Mouse (Mus musculus): ENCODE data around the gene Tfap2a.
A peak's percentile ranks its signal among the peaks of the same experiment; 100 is the strongest.

Tfap2a gene

GRCm38 (mm10) chr13:40734316-40734965 lies 3.7 kb downstream of the Tfap2a start:
- DNase-seq (ENCODE audit: low spot score in 2 of 2), result no peak

DNA sequence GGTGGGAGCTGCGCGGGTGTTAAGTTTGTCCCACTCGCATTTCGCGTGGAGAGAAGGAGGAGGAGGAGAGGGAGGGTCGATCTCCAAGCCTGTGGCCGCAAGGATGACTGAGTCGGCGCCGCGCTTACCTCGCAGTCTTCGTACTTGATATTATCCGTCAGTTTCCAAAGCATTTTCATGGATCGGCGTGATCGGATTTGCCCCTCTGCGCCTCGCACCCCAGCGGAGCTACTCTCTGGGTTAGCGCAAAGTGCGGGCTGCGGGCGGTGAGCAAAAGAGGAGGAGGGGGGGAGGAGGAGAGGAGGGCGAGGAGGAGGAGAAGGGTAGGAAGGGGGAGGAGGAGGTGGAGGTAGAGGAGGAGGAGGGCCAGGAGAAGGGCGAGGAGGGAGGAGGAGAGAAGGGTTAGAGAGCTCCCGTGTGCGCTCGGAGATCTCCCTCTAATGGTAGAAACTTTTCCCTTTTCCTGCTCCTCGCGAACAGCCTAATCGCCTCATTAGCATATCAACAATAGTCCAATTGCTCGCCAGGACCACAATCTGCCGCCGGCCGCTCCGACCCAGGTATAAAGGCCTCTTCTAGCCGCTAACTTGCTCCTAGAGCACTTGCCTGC lies 4.5 kb downstream of the Tfap2a start:
- DNase-seq (ENCODE audit: low spot score in 2 of 2), result no peak

DNA sequence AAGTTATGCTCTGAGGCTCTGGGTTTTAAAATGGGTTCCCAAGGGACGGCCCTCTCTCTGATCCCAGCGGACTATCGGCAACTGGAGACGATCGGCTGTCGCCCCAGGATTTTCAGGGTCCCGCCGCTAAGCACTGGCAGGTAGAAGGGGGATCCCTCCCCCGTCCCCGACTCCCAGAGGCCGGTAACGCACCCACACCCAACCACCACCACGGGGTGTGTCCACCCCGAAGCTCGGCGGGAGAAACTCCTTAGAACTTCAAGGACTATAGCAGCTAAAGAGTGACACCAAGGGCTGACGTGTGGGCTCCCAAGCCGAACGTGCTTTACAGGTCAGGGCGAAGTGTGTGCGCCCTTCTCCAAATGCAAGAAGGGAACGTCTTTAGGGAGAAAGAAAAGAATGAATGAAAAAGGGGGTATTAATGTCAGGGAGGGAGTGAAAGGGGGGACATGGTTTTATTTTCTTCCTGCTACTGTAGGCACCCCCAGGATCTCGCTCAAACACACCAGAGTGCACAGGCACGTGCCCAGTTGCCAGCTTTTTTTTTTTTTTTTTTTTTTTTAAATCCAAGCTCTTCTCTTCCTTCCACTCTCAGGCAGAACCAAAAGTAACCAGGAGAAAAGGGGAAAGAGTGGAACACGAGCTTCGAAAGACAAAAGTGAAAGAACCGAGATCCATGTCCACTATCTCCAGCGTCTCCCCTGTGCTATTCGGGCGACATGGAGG lies 5.2 kb downstream of the Tfap2a start:
- DNase-seq (ENCODE audit: low spot score in 2 of 2), result no peak

DNA sequence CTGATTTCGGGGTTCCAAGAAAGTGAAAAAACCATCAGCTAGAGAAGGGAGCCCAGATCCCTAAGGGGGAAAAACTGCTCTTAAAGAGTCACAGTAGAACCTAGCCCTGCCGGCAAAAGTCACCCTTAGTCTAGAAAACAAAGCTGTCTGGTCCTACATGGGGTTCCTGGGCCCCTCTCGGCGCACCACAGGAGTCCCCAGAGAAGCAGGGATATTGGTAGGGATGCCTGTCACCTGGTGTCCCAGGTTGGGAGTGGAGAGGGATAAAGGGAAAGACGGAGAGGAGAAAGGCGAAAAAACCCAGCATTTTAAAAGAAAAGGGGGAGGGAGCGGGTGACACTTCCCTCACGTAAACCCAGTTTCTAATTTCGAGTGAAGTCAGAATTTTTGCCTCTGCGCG lies 6.1 kb downstream of the Tfap2a start:
- no peak for DNase-seq (ENCODE audit: low spot score in 2 of 2)

DNA sequence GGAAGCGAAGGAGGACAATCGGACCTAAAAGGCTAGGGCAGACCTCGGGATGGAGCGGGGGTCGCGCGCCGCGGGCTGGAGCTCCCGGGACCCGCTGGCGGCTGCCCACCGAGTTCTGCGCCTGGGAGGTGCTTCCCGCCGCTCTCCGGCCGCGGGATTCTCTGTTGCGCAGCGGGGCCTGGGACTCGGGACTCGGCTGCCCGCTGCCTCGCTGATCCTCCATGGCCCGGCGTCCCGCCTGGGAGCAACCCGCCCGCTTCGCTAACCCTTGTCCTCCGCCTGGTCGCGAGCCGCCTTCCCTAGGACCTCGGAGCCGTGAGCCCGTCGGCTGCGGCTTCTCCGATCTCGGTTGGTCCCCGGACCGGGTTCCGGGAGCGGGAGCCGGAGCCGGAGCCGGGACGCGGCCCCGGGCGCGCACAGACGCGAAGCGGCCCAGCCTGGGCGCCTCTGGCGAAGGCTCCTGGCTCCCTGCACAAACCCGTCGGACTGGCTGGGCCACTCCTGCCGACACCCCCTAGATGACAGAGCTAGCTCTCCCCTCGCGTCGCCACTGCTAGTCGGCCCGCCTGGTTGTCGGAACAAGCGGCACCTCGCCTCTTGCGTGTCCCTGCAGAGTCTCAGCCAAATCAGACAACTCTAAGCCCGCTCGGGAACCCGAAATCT lies 6.9 kb downstream of the Tfap2a start:
- DNase-seq (ENCODE audit: low spot score in 2 of 2), result no peak

GRCm38 (mm10) chr13:40730651-40731178 lies 7.5 kb downstream of the Tfap2a start:
- no peak for DNase-seq (ENCODE audit: low spot score in 2 of 2)

DNA sequence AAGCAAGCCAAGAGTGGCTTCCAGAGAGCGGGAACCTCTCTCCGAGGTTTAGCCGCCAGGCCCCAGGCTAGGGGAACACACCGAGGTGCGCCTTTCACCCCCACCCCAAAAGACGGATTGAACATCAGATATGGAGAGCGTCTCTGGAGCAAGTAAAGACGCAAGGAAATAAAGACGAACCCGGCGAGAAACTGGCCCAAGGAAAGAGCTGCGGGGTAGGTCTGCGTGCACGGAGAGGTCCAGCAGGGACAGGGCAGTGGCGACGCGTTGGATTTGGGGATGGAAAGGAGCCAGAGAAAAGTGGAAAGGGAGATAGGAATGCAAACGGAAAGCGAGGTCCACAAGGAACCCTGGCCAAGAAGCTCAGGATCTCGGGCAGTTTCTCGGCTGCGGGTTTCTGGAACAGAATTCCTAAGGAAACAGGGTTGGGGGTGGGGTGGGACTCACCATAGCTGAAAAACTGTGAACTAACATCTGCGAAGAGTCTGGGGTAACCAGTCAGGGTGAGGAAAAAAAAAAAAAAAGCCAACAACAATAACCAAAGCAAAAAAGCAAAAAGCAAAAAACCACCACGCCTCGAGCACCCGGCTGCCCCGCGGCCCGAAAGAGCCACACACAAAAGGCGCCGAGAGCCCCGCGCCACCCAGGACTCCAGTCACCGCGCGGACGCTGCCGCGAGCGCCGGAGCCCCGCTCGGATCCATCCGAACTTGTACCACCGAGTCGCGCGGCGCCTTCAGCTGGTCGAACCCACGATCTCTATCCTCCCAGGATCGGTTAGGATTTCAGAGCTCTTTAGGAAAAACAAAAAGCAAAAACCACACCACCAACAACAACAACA lies 8.4 kb downstream of the Tfap2a start:
- DNase-seq (ENCODE audit: low spot score in 2 of 2), result no peak

DNA sequence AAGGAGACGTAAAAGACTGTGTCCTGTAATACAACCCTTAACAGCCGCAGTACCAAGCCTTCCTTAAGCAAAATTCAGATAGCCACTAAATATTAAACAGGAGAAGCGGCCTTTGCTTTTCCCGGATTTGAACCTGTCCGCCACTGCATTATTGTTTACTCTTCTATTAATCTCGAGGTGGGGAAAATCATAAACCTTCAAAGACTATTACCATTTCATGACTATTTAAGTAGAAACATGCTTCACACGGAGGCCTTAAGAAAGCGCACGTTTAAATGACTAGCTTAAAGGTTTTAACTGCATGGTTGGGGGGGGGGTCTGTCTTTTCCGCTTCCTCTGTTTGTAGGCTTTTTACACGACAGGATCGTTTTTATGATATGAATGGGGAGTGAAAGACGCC lies 9.1 kb downstream of the Tfap2a start:
- DNase-seq (ENCODE audit: low spot score in 2 of 2), result no peak

- no peak for DNase-seq (ENCODE audit: low spot score in 2 of 2)
Measured at GRCm38 (mm10) chr13:40728626-40728990, 9.6 kb downstream of the Tfap2a start.

DNA sequence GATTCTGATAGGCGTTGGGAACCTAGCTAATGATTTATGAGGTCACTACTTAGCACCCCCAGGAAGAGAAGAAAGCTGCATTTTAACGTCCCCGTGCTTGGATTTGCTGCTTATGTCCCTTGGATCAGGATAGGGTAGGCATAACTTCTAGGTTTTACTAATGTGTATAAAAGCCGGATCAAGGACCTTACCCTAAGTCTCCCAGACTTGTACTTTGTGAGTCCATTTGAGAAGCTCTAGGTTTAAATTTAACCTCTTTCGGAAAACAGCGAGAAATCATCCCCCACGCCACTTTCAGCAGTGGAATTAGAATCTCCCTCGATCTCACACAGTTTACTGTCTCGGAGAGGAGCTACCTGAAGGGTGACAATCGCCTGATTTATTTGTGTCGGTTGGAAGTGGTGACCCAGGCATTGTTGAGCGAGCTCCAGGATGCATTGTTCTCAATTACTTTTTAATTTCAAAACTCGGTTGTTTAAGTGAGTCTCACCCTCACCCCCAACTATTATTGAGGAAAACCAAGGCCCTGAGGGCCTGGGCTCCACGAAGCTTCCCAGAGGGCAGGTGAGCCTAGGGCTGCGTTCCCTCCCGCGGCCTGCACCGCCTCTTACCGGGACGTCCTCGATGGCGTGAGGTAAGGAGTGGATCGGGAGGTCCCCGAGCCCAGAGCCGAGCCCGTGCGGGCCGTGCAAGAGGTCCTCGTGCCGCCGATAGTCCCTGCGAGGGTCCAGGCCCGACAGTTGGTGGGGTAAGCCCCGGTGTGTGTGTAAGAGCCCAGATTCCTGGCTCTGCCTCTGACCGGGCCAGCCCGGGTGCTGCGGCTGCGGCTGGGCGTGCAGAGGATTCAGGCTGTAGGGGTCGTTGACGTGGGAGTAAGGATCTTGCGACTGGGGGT lies 10.2 kb downstream of the Tfap2a start:
- DNase-seq (ENCODE audit: low spot score in 2 of 2), result no peak

DNA sequence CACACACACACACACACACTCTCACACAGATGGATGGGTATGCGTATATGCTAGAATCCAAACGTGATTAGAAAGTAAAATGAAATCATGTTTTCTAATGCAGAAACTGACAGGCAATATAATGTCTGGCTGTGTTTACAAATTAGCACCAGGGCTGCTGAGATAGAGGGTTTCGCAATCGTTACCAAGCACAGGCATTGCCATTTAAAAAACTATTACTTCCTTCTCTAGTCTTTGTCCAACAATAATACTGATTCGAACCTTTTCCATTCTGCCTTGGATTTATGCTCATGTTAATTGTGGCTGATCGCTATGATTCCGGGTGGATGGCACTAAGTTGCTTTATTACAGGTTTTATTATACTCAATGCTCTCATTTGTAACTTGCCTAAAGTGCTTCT lies 12.3 kb downstream of the Tfap2a start:
- DNase-seq (ENCODE audit: low spot score in 2 of 2), result no peak

DNA sequence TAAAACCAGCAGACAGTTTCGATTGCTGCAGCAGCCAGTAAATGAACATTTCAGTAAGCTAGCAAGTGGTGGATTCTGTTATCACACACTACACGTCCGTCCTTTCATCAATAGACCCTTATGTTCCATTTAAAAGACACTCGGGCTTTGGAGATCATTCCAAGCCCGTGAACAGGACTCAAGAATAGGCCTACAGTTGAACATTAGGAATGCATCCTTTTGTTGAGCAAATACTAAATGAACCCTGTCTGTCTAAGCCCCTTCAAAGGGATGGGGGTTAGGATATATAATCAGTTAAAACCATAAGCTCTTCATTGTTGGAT lies 14.6 kb downstream of the Tfap2a start:
- no peak for DNase-seq (ENCODE audit: low spot score in 2 of 2)

DNA sequence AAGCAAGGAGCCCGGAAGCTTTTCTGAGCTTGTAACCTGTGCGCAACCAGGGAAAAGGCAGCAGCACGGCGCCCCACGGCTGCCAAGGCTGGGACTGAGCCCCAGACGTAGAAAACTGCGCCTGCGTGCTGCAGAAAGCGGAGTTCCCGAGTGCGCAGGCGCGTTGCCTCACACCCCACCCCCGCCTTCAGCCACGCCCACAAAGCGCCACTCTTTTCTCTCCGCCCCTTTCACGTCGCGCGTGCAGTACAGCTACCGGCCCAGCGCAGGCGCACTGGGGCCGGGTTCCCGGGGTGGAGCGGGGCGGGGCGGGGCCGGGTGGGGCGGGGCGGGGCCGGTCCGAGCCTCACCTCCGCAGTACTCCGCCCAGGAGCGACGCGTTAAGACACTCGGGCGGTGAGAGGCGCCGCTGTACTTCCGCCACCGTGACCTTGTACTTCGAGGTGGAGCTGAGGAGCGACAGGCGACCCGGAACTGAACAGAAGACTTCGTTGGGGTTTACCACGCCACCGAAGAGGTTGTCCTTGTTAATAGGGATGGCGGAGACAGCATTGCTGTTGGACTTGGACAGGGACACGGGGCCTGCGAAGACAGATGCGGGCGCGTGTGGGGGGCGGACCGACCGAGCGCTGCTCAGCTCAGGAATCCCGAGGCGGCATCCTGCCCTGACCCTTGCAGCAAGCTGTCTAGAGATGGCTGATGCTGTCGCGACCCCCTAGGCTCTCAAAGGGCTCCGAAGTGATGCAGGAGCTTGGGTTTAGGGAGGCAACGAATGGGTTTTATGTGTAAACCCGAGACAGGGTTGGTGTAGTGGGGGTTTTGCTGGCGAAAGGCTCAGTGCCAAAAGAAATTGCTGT lies 15.2 kb downstream of the Tfap2a start:
- peak; percentile 56 to 66 for DNase-seq (ENCODE audit: low spot score in 2 of 2)

GRCm38 (mm10) chr13:40719741-40720082 lies 18.5 kb downstream of the Tfap2a start:
- DNase-seq (ENCODE audit: low spot score in 2 of 2), result no peak

GRCm38 (mm10) chr13:40719066-40719740 lies 19.0 kb downstream of the Tfap2a start:
- no peak for DNase-seq (ENCODE audit: low spot score in 2 of 2)

DNA sequence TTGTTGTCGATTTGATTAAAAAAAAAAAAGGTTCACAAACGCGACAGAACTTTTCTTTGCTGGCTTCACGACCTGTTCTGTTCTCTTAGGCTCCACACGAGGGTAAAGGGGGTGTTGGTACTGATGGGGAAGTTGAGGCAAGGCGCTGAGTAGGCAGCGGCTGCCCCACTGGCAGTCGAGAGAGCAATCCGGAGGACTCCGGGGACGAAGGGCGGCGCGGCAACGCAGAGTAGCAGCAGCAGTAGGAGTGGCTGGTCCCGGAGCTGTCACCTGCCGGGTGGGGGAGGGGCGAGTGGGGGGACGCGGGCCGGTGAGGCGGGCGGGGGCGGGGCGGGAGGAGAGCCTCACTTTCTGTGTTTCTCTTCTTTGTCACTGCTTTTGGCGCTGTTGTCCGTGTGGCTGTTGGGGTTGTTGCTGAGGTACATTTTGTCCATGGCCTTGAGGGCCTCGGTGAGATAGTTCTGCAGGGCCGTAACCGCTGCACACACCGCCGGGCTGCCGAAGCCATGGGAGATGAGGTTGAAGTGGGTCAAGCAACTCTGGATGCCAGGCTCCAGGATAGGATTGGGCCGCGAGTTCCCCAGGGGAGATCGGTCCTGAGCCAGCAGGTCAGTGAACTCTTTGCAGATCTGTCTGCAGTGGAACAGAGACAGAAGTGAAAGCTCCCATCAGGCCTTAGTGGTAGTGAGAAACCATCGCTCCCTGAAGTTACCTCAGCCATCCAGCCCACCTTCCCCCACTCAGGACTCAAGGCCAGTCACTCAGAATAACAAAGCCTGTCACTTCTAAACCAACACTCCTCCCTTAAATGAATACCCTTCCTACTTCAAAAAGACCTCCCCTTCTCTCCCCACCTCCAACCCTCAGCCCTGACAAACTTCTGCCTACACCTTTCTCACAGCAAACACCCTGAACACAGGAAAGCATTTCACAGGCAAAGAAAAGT lies 21.1 kb downstream of the Tfap2a start:
- DNase-seq (ENCODE audit: low spot score in 2 of 2), result no peak

DNA sequence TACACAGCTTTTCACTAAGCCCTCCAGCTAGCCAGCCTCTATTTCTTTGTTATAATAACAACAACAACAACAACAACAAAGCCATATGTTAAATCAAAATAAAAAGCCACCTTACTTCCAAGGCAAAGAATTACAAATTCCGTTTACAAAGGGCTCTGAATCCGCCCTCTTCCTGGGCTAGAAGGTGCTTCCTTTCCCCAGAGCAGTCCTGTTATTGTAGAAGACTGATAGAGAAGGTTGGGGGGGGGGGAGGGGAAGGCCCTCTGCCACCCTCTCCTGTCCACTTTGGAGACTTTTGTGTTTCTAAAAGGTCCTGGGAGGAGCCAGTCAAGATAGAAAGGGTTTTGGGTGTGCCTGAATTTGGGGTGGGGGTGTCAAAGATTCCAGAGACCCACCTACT lies 23.6 kb downstream of the Tfap2a start:
- no peak for DNase-seq (ENCODE audit: low spot score in 2 of 2)

DNA sequence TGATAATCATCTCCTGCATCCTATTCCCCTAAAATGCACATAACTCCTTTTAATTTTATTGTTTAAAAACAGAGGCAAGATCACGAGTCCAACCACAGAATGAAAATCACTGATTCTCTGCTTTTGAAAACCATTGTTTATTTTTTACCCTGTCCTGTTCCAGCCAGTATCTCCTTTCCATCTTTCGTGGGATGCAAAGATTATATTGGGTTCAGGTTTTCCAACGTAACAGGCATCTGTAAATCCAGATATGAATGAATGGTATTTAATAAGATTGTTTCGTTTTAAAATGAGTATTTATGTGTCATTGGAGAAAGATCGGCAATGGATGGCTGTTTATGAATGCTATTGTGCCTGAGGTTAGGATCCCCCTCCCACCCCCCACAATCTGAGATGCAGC lies 24.5 kb downstream of the Tfap2a start:
- no peak for DNase-seq (ENCODE audit: low spot score in 2 of 2)
